Mouse (Mus musculus): Measurements from ENCODE around the gene Zranb3.
"Not testable (repeated sequence)": the region's sequence is repeated elsewhere in the genome, so short reads cannot be mapped to it uniquely, and the experiment has no call there.

Gene Zranb3

DNA sequence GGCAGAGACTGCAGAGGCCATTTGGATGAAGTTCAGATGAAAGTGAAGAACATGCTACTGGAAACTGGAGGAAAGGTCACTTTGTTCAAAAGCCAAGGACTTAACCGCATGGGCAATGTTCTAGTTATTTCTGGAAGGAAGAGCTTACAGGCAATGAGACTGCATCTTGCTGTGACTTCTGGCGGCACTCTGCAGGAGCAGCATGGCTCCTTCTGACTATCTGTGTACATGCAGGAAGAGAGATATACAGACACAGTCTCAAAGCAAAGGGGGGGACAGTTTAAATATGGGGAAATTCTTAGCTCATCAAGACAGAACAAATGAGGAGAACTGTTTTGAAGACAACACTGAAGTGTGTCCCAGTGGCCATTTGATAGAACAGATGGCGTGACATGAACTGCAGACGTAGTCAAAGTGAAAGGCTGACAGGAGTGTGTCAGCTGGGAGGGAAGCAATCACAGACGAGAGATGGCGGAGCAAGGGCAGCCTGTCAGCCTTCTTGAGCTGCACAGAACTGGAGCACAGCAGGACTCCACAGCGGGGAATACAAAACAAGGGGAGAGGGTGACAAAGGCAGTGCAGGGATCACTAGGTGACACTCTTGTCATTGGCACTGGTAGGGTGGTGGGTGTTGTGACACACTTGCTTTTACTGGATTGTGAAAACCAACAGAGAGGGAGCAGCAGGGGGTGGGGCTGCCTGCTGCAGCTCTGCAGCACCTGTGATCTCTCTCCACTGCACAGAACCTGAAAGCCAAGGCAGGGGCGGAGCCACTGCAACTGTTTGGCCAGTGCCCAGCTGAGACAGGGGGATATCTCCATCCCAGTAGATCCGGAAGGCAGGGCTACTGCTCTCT is 112.7 kb downstream of the Zranb3 start:
- DNase-seq (ENCODE audit: low spot score), result no peak

DNA sequence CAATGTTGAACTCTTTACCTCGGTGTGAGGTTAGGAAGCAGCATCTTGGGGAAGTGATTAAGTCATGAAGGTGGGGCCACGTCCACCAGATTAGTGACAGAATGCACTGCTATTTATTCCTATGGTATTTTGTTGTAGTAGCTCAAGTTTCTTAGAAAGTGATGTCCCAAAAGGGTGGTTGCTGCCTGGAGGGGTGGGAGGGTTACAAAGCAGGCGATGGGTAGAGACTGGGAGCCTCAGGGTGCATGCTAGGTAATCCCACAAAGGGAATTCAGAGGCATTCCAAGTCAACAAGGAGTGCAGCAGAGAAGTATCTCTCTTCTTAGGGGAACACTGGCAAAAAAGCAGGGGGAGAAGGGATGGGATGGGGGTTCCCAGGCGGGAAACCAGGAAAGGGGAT is 113.5 kb downstream of the Zranb3 start:
- DNase-seq (ENCODE audit: low spot score), result no peak

DNA sequence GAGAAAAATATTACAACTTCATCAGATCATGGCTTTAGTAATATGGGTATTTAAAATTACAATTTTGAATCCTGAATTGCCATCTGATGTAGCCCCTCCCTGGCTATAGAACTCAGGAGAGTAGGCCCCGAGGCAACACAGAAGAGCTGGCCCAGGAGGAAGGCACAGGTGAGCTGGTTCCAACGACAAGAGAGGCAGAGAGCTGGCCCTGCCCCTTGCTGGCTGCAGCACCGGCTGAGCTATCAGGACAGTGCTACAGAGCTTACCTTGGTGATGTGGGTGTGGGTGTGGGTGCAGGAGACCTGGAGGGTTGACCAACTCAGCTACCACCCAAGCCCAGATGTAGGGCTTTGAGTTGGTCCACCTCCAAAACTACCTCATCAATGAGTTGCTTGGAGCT is 114.6 kb downstream of the Zranb3 start:
- DNase-seq (ENCODE audit: low spot score), result no peak

DNA sequence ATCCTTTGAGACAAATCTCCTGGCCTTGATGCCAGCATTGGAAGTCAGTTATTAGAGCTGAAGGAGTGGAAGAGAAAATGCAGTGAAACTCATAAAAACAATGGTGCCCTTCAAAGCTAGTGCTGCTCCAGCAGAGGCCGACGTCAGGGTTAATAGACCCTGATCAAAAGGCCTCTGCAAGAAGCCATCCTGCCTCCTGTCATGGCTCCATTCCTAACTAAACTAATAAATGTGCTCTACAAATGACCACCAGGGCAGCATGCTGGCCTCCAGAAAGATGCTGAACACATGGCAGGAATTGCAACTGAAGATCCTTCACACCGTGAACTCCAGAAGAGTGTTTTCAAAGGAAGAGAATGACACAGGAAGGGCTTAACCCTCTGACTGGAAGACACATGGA is 117.5 kb downstream of the Zranb3 start:
- no peak for DNase-seq (ENCODE audit: low spot score)

DNA sequence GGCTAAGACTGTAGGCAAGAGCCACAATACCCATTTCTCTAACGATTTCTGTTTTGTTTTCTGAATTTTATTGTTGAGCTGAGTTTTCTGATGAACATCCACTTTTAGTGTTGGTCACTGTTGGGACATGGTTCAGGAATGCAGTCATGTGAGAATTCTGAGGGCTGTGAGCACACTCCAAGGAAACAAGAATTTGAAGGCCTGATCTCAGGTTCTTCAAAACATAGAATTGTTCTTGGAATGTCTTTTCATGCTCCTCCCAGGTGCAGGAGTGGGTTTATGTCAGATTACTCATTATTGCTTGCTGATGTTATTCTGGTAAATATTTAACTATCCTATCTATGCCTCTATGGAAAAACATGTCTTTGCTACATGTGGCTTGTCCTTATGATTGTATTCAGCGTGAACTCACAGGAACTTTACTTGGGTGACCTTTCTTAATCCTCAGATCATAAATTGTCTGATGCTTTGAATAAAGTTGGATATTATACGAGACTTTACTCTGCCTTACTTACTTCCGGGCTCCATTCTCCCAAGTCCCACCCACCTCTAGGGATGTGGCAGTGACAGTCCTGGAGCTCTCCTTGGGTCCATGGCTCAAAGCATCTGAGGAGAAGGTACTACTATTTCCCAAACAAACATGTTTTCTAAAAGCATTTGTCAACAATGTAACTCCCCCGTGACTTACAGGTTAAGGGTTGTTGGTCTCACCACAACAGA is 119.4 kb downstream of the Zranb3 start:
- no peak for DNase-seq (ENCODE audit: low spot score)

DNA sequence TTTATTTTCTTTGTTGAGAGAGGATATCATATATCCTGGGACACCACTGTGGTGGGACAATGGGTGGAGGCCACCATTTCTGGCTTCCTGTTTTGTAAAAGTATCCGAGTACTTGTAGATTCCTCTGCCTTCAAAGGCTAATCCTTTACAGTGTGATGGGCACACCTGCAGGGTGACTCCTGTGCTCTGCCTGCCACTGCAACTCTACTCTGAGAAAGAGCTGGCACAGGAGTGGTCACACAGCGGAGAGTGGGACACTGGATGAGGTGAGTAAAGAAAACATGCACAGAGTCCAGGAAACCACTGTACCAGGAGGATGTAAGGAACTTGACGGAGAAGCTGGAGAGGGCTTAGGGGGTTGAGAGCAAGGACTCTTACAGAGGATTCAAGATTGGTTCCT is 120.6 kb downstream of the Zranb3 start:
- no peak for DNase-seq (ENCODE audit: low spot score)

DNA sequence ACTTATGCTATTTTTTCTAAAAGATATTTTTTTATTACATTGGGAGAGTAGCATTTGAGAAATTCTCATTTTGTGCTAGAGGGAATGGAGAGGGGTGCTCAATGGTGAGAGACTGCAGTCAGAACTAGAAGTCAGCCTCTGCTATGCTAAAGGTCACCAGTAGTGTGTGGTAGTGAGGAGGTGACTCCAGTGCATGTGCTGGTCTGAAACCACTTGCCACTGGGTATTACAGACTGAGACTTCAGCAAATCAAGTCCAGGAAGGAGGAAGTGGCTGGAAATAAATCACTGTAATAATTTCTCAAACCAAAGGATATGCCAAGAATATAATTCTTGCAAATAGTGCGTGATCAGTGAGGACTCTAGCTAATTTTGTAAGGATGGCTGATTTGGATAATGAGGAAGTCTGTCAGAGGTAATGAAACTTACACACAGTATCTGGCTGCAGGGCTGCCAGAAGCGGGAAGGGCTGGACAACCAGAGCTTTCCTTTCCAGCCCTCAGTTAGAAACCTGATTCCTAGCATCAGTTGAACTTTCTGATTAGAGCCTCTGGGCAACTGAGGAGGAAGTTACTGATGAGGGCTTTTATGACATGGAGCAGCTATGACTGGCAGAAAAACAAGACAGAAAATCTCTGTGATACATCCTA is 121.8 kb downstream of the Zranb3 start:
- no peak for DNase-seq (ENCODE audit: low spot score)

DNA sequence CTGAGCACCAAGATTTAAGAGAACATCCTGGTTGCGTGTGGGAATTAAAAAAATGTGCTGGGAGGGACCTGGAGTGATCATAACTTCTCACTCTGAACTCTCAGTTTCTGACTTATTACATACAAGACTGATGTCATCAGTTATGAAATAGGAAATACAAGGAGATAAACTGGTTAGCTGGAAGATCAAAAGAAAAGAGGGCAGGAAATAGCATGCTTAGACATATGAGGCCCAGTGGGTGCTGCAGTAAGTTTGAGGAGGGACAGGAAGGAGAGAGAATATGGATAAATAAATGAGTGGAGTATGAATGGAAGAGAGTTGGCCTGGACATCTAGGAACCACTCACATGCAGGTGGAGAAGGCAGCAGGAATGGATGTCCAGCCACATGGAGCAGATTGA is 124.7 kb downstream of the Zranb3 start:
- no peak for DNase-seq (ENCODE audit: low spot score)

DNA sequence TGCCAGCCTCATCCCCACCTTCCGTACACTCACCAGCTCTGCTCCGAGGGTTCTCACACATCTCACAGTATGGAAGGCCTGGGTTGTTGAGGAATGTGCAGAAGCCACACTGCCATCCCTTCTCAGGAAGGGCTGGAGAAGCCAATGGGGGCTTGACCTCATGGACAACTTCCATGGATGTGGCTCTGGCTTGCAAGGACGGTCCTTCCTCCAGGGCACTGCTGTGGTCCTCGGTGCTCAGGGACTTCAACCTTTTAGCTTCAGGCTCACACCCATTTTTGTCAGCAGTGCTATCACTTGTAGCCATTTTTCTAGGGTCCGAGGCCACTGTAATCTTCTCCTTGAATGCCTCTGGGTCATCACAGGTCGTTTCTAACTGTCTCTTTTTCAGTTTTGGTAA is 126.7 kb downstream of the Zranb3 start:
- DNase-seq (ENCODE audit: low spot score), result no peak

DNA sequence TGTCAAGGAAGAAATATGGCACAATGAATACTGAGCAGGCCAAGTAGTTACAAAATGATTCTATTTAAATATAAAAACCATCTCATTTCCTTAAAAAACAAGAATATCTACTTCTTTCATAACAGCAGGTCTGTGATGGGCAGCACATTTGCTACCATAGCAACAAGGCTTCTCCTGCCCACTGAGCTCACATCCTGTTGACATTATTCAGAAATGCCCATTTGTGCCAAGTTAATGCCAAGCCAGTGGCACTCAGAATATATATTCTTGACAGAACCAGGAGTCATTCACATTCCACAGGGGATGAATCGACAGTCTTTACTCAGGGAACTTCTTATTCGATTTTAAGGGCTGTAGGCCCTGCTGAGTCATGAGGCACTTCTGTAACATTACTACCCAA is 127.2 kb downstream of the Zranb3 start:
- no peak for DNase-seq (ENCODE audit: low spot score)

DNA sequence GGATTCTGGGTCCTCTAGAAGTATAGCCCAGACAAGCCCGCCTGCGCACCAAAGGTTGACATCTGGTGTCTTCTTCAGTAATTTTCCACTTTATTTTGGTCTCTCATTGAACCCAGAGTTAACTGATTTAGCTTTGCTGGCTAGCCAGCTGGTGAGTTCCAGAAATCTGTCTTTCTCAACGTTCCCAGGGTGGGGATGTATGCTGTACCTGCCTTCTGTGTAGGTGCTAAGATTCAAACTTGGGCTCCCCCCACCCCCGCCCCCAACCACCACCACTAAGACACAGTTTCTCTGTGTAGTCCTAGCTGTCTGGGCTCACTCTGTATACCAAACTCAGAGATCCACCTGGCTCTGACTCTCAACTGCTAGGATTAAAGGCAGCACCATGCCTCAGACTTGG is 128.8 kb downstream of the Zranb3 start:
- no peak for DNase-seq (ENCODE audit: low spot score)

DNA sequence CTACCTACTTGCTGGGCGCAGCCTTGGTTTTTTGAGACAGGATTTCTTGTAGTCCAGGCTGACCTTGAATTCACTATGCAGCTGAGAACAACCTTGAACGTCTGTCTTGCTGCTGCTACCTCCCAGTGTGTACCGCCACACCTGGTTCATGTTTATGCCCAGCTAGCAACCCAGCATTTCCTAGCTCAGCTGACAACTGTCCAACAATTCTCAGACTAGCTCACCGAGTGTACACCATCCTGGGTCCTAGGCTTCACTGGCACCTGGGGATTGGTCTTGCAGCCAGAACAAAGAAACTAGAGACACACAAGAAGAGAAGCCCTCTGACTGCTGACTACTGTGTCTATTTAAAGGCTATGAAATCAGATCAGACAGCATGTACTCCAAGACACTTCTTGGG is 132.0 kb downstream of the Zranb3 start:
- DNase-seq (ENCODE audit: low spot score), result no peak

DNA sequence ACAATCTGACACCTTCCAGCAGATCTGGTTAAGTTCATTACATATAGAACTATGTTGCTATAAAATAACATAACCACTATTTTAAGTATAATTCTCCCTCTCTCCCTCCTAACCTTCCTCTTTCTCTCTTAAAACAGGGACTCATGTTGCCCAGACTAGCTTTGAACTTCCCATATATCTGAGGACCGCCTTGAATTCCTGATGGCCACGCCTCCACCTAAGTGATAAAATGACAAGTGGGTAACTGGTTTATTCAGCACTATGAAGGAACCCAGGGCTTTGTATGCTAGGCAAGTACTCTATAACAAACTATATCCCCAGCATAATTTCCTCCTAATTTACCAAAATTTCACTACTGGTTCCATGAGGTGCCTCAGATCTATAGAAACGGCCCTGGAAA is 139.5 kb downstream of the Zranb3 start:
- DNase-seq (ENCODE audit: low spot score), result no peak

DNA sequence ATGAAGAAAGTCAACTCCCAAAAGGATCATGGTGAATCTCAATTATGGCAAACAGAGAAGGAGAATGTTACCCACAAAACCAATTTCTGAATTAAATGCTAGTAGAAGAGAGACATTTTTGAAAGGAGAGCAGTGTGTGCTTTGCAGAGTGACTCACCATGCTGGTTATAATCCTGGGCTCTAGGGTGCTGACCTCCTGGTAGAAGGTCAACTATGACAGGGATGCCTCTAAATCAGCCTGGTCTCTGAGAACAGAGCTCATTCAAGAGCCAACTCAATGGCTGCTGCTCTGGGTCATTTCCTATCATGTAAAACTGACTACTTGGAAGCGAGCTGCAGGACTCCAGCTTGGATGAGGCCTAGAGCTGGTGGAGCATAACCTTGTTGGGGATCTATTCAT is 141.7 kb downstream of the Zranb3 start:
- no peak for DNase-seq (ENCODE audit: low spot score)

DNA sequence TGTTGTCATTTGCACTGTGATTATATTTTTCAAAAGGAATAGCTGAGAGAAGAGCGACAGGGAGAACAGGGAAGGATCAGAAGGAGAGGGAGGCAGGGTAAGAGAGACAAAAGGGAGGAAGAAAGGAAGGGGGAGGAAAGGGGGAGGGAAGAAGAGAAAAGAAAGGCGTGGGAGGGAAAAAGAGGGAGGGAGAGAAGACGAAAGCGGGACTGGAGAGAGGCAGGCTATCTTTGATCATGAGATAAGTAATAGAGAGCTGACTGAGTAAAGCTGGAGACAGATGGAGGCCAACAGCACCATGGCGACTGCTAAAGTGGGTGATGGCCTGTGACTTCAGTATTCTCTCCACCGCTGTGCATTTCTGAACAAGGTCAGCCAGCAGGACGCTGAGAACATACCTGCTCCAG is 143.5 kb downstream of the Zranb3 start:
- DNase-seq (ENCODE audit: low spot score), result no peak

DNA sequence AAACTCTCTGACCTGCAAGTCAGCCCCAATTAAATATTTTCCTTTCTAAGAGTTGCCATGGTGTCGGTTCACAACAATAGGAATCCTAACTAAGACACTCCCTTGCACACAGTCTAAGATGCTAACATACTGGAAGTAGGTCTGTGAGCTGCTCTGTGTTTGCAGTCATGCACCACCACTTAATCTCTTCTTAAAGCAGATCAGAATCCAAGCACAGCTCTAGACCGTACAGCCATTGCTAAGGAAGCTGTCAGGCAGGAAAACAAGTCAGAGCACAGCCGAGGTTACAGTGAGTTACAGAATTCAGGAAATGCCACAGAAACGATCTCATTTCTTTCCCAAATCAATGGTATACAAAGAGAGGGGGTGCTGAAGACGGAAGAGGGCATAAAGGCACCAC is 144.0 kb downstream of the Zranb3 start:
- DNase-seq (ENCODE audit: low spot score), result no peak

DNA sequence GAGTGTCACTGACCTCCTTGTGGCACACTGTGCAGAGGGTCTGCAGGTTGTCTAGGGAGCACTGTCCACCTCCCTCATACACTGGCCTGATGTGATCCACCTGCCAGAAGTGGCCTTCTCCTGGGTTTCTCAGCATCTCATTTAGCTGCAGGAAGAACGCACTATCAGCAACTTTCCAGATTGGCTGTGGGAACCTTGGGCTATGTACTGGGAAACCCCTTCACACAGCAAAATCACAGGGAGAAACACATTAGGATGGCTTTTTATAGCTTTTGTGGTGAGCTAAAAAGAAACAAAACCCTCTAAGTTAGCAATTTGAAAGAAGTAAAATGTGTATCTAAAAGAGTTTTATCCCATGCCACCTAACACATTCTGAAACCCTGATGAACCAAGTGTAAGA is 146.3 kb downstream of the Zranb3 start:
- DNase-seq (ENCODE audit: low spot score), result no peak

DNA sequence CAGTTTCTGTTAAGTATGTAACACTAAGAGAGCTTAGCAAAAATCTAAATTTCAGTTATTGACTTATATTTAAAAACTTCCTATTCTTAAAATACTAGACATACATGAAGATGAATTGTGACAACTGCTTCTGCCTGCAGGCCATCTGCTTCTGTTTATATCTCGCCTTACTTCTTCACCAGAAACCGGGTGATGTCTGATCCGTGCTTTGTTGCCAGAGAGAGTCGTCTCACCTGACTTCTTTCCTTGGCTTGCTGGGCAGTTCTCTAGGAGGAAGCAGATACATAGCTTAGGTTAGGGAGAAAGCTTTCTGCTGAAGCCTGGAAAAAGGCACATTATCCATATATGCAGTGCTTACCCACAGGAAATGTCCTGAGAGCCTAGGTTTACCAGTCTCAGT is 148.0 kb downstream of the Zranb3 start:
- DNase-seq (ENCODE audit: low spot score), result no peak

DNA sequence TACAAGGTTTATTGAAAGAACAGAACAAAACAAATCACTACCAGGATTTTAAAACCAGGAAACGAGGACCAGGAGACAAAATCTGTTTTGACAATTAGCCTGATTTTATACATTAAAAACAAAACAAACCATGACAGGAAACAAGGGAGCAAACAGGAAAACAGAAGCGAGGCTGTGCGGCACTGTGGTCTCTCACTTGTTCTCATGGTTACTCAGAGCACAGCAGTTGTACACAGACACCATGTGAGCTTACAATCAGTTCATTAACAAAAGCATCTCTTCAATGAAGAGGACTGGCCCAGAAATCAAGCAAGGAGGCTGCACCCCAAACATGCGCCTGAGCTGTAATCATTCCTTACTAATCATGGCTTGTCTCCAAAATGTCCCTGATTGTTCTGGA is 148.6 kb downstream of the Zranb3 start:
- DNase-seq (ENCODE audit: low spot score), result not testable (repeated sequence)

DNA sequence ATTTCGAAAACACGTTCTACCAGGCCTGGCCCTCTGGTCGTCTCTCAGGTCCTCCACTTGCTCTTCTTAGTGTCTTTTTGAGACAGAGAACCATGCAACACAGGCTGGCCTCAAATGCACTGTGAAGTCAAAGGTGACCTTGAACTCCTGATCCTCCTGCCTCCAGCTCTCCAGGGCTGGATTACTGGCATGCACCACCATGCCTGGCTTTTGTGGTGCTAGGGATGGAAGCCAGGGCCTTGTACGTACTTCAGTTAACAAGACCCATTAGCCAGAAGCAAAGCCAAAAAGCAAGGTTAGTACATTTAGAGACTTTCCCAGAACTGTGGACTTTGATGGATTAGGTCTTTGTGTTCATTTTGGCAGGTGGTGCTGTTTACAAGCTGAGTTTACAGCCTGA is 150.6 kb downstream of the Zranb3 start:
- no peak for DNase-seq (ENCODE audit: low spot score)

DNA sequence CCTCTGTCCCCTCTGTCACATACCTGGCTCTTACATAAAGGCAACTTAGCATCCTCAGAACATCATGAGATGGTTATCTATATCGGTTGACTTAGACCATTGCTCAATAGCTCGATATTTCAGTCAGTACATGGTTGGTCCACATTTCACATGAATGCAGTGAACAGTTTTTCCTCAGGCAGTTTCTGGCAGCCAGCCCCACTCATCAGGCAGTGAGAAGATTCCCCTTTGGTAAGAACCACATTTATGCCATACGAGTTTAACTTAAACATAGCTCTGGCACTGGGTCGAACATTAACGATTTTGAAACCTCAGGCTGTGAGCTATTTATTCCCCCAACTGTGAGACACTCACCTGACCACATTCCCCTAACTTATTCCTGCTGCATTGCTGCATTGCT is 154.1 kb downstream of the Zranb3 start:
- no peak for DNase-seq (ENCODE audit: low spot score)

DNA sequence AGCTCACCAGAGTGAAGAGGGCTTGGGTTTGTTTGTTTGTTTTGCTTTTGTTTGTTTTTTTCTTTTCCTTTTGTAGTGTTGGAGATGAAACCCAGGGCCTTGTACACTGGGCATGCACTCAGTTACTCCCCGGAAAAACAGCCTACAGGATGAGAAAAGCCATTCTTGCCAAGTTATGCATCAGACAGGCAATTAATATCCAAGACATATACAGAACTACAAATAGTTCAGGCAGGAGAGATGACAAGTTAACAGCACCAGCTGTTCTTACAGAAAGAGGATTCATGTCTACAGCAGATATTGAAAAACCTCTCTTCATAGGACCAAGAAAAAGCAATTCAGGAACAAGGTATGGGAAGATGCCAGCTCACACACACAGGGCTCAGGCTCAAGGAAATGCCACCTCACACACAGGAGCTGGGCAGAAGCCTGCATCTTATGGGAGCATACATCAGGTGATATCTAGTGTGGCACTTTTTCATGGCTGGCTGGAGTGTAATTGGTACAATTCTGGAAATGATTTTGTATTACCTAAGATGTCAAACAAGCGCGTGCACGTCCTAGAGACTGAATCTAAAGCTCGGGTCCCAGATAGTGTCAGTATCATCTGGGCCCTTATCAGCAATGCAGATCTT is 156.1 kb downstream of the Zranb3 start:
- DNase-seq (ENCODE audit: low spot score), result no peak
